Mouse (Mus musculus): ENCODE measurements at regions not wholly inside any gene's neighbourhood (a gene's known extent, or its start where the extent isn't known, plus 50 kb on each side); places are given as distances from the start of the nearest gene placed in this dataset.

DNA sequence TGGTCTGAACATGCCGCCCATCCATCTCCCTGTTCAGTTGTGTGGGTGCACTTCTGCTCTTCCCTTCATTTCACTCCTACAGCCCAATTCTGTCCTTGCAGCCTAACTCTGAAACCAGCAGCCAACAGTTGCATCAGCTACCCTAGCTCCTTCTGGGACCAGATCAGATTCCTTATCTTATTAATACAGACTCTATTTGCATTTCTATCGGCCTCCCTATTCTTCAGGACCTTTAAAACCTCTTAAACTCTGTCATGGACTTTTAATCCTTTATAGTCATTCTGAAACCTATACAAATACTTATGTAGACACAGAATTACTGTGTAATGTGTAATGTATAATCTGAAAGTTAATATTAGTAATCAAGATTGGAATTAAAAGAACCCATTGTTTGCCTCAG, 195.9 kb upstream of the Thbs1 start:
- Histone ChIP-seq H3K36me3 (ENCODE audit: control insufficient read depth, insufficient read depth, low read length) (no peaks in the 10 kb centered on the region), H3K4me1 (ENCODE audit: control insufficient read depth, insufficient read depth, low read length) (no peaks in the 10 kb centered on the region), H3K27ac (ENCODE audit: insufficient read depth, low read depth, low read length) (no peak overlapping the region), H3K27me3 (replicated peaks; ENCODE audit: control insufficient read depth, insufficient read depth, low read length) (no peaks in the 10 kb centered on the region), H3K4me3 (ENCODE audit: insufficient read depth, low read depth, low read length) (no peak overlapping the region)
- TF ChIP-seq POLR2A (IDR thresholded peaks at IDR 0.05; ENCODE audit: low read depth, low read length) (no peak), CTCF (conservative IDR thresholded peaks at IDR 0.05; ENCODE audit: insufficient read depth, insufficient read length, low read depth, low read length) (no peak)
- WGBS, result 92% methylated on average over 2 of the region's 2 CpGs
- DNase-seq, result no peak

- Histone ChIP-seq H3K27me3 (replicated peaks; ENCODE audit: control insufficient read depth, insufficient read depth, low read length) (no peaks in the 10 kb centered on the region), H3K4me1 (ENCODE audit: control insufficient read depth, insufficient read depth, low read length) (no peaks in the 10 kb centered on the region), H3K27ac (ENCODE audit: insufficient read depth, low read depth, low read length) (no peak overlapping the region), H3K4me3 (ENCODE audit: insufficient read depth, low read depth, low read length) (no peak overlapping the region), H3K36me3 (ENCODE audit: control insufficient read depth, insufficient read depth, low read length) (no peaks in the 10 kb centered on the region)
- TF ChIP-seq CTCF (conservative IDR thresholded peaks at IDR 0.05; ENCODE audit: insufficient read depth, insufficient read length, low read depth, low read length) (no peak), POLR2A (IDR thresholded peaks at IDR 0.05; ENCODE audit: low read depth, low read length) (no peak)
- no peak for DNase-seq
- WGBS, result 81% methylated on average over 3 of the region's 3 CpGs
These were observed 194.5 kb upstream of the Thbs1 start for GRCm38 (mm10) chr2:117917181-117917580.

- no peaks in the 10 kb centered on the region for H3K36me3 ChIP-seq (ENCODE audit: control insufficient read depth, insufficient read depth, low read length)
- TF ChIP-seq POLR2A (IDR thresholded peaks at IDR 0.05; ENCODE audit: low read depth, low read length) (no peak), CTCF (conservative IDR thresholded peaks at IDR 0.05; ENCODE audit: insufficient read depth, insufficient read length, low read depth, low read length) (no peak)
- H3K4me1 ChIP-seq (ENCODE audit: control insufficient read depth, insufficient read depth, low read length), result no peaks in the 10 kb centered on the region
- H3K27ac ChIP-seq (ENCODE audit: insufficient read depth, low read depth, low read length), result no peak overlapping the region
- no peak for DNase-seq
- WGBS, result 62% methylated on average over 5 of the region's 5 CpGs
- H3K27me3 ChIP-seq (replicated peaks; ENCODE audit: control insufficient read depth, insufficient read depth, low read length), result no peaks in the 10 kb centered on the region
- no peak overlapping the region for H3K4me3 ChIP-seq (ENCODE audit: insufficient read depth, low read depth, low read length)
These were observed 186.8 kb upstream of the Thbs1 start for GRCm38 (mm10) chr2:117924877-117925276.

DNA sequence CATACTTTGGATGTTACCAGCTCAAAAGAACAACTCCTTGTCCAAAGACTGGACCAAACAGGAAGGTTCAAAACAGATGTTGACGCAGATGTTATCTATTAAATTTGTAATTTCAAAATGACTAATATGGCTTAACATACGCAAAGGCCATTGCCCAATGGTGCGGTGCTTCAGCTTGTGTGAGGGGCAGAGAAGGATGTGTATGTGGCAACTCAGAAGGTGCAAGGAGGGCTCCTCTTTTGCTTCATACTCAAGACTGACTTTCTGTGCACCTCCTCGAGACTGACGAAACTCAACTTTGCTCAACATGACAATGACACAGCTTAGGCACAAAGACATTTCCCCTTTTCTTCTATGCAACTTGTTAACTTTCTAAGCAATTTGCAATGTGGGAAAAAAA, 186.3 kb upstream of the Thbs1 start:
- DNase-seq, result no peak
- Histone ChIP-seq H3K4me3 (ENCODE audit: insufficient read depth, low read depth, low read length) (no peak overlapping the region), H3K27me3 (replicated peaks; ENCODE audit: control insufficient read depth, insufficient read depth, low read length) (no peaks in the 10 kb centered on the region), H3K36me3 (ENCODE audit: control insufficient read depth, insufficient read depth, low read length) (no peaks in the 10 kb centered on the region), H3K4me1 (ENCODE audit: control insufficient read depth, insufficient read depth, low read length) (no peaks in the 10 kb centered on the region), H3K27ac (ENCODE audit: insufficient read depth, low read depth, low read length) (no peak overlapping the region)
- 93% methylated on average over 5 of the region's 5 CpGs for WGBS
- TF ChIP-seq CTCF (conservative IDR thresholded peaks at IDR 0.05; ENCODE audit: insufficient read depth, insufficient read length, low read depth, low read length) (no peak), POLR2A (IDR thresholded peaks at IDR 0.05; ENCODE audit: low read depth, low read length) (no peak)

DNA sequence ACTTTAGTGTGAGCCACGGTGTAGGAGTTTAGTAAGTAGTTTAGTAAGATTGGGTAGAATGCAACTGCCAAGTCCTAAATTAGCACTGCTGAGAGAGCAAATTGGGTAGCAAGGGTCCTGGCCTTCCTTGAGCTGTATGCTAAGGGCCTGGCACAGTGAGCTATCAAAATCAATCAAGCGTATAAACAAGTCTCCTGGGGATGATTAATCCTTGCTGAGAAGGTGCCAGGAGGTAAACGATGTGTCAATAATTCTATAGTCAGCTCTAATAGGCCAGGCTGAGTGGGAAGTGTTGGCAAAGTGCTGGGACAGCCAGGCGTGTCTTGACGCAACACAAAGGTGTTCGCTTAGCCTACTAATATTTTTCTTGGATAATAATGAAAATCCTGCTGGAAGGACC, 183.6 kb upstream of the Thbs1 start:
- Histone ChIP-seq H3K27me3 (replicated peaks; ENCODE audit: control insufficient read depth, insufficient read depth, low read length) (no peaks in the 10 kb centered on the region), H3K4me3 (ENCODE audit: insufficient read depth, low read depth, low read length) (no peak overlapping the region), H3K27ac (ENCODE audit: insufficient read depth, low read depth, low read length) (no peak overlapping the region), H3K4me1 (ENCODE audit: control insufficient read depth, insufficient read depth, low read length) (no peaks in the 10 kb centered on the region), H3K36me3 (ENCODE audit: control insufficient read depth, insufficient read depth, low read length) (no peaks in the 10 kb centered on the region)
- no peak for TF ChIP-seq POLR2A (IDR thresholded peaks at IDR 0.05; ENCODE audit: low read depth, low read length)
- TF ChIP-seq CTCF (conservative IDR thresholded peaks at IDR 0.05; ENCODE audit: insufficient read depth, insufficient read length, low read depth, low read length), result no peak
- 33% methylated on average over 6 of the region's 6 CpGs for WGBS
- no peak for DNase-seq

DNA sequence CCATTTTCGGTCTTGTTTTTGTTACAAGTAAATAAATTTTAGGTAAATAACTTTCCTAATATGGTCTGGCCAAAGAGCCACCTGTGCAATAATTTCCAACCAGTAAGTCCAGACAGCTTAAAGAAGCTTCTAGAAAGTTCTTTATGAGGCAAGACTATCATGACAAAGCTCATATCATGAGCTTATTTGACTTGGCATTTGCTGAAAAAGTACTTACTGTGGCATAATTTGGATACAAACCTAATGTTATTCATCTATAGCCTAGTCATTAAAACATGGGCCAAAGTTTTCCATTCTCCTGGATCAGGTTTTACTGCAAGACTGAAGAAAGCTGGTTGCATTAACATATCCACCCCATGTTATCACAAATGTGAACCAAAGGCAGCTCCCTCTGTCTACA, 182.1 kb upstream of the Thbs1 start:
- 56% methylated on average over 1 of the region's 1 CpGs for WGBS
- no peaks in the 10 kb centered on the region for H3K36me3 ChIP-seq (ENCODE audit: control insufficient read depth, insufficient read depth, low read length)
- no peak overlapping the region for H3K27ac ChIP-seq (ENCODE audit: insufficient read depth, low read depth, low read length)
- H3K4me3 ChIP-seq (ENCODE audit: insufficient read depth, low read depth, low read length), result no peak overlapping the region
- TF ChIP-seq CTCF (conservative IDR thresholded peaks at IDR 0.05; ENCODE audit: insufficient read depth, insufficient read length, low read depth, low read length) (no peak), POLR2A (IDR thresholded peaks at IDR 0.05; ENCODE audit: low read depth, low read length) (no peak)
- no peak for DNase-seq
- no peaks in the 10 kb centered on the region for H3K4me1 ChIP-seq (ENCODE audit: control insufficient read depth, insufficient read depth, low read length)
- H3K27me3 ChIP-seq (replicated peaks; ENCODE audit: control insufficient read depth, insufficient read depth, low read length), result no peaks in the 10 kb centered on the region

DNA sequence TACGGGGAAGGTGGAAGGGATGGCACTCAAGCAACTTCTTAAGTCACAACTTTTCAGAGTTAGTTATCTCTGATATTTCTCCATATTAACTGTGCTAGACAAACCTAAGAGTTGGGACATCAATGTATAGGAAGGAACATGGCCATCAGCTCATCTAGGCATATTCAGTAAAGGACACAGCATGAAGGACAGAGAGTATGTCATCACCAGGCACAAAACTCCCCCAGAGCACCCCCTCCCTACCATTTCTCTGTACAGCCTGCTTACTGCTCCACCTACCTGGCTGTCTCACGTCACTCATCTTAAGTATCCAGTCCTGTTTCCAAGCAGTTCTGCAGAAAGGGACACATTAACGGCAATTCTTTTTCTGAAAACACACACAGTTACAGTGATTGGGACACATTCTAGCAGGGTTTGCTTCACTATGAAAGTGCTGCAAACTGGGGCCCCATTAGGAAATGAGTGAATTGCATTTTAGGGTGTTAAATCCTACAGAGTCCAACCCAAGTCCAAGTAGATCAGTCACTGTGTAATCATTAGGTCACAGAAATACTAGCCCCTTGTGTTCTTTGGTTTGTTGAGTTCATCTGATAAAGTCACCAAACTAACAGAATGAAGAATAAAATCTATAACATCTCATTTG, 180.7 kb upstream of the Thbs1 start:
- H3K27me3 ChIP-seq (replicated peaks; ENCODE audit: control insufficient read depth, insufficient read depth, low read length), result no peaks in the 10 kb centered on the region
- H3K27ac ChIP-seq (ENCODE audit: insufficient read depth, low read depth, low read length), result no peak overlapping the region
- no peak overlapping the region for H3K4me3 ChIP-seq (ENCODE audit: insufficient read depth, low read depth, low read length)
- WGBS, result 94% methylated on average over 3 of the region's 3 CpGs
- H3K4me1 ChIP-seq (ENCODE audit: control insufficient read depth, insufficient read depth, low read length), result no peaks in the 10 kb centered on the region
- DNase-seq, result no peak
- TF ChIP-seq POLR2A (IDR thresholded peaks at IDR 0.05; ENCODE audit: low read depth, low read length) (no peak), CTCF (conservative IDR thresholded peaks at IDR 0.05; ENCODE audit: insufficient read depth, insufficient read length, low read depth, low read length) (no peak)
- no peaks in the 10 kb centered on the region for H3K36me3 ChIP-seq (ENCODE audit: control insufficient read depth, insufficient read depth, low read length)

Measured in kidney, adult 2 months (tissue).